Mouse (Mus musculus): ENCODE results near the gene Ehd2. TPM values are rescaled to one million over a fixed set of nuclear protein-coding genes. Genes with fewer than 3 reads are reported as not detected.

The Ehd2 gene
- 6.5 and 6.9 TPM in 2 replicates for polyA plus RNA-seq (2015; fragmentation: Nextera tagmentation; extraction: Ambion mirVana)

- Histone ChIP-seq H3K4me1 (replicated peaks) (peaks cover 14% of the 10 kb centered on the region), H3K36me3 (peaks cover 16% of the 10 kb centered on the region), H3K4me2 (peak within 1 kb of the TSS; percentile 55), H3K27me3 (no peaks in the 10 kb centered on the region), H3K9me3 (no peaks in the 10 kb centered on the region), H3K9ac (no peak within 1 kb of the TSS), H3K27ac (replicated peaks) (no peak within 1 kb of the TSS), H3K4me3 (peak within 1 kb of the TSS; percentile 34)
- ATAC-seq (ENCODE audit: low FRiP score, low read depth) = peak; percentile 65; the same call in 1 of the 2 replicates
- WGBS = 0% methylated on average over 22 of the region's 22 CpGs
Measured at GRCm38 (mm10) chr7:15967312-15967711, at the start of gene Ehd2. Ehd2 (minus strand) TSS chr7:15967567.

- 88% methylated on average over 5 of the region's 5 CpGs for WGBS
- ATAC-seq (ENCODE audit: low FRiP score, low read depth) = no peak
- Histone ChIP-seq H3K9ac (no peak overlapping the region), H3K4me1 (replicated peaks) (no peaks in the 10 kb centered on the region), H3K36me3 (no peaks in the 10 kb centered on the region), H3K27ac (replicated peaks) (no peak overlapping the region), H3K27me3 (no peaks in the 10 kb centered on the region), H3K4me2 (no peak overlapping the region), H3K4me3 (no peak overlapping the region), H3K9me3 (no peaks in the 10 kb centered on the region)
Measured at GRCm38 (mm10) chr7:16015384-16015783, 48.0 kb upstream of the Ehd2 start.

- Histone ChIP-seq H3K9ac (no peak overlapping the region), H3K4me2 (no peak overlapping the region), H3K27me3 (no peaks in the 10 kb centered on the region), H3K4me3 (no peak overlapping the region), H3K4me1 (replicated peaks) (0 out of 2 replicates have a peak, but pooled peaks cover 3% of the 10 kb centered on the region), H3K9me3 (no peaks in the 10 kb centered on the region), H3K27ac (replicated peaks) (no peak overlapping the region), H3K36me3 (no peaks in the 10 kb centered on the region)
- 84% methylated on average over 8 of the region's 8 CpGs for WGBS
- ATAC-seq (ENCODE audit: low FRiP score, low read depth) = no peak
Measured at GRCm38 (mm10) chr7:16014521-16015175, 47.3 kb upstream of the Ehd2 start.

GRCm38 (mm10) chr7:16013722-16014275, 46.4 kb upstream of the Ehd2 start:
- Histone ChIP-seq H3K9ac (no peak overlapping the region), H3K27ac (replicated peaks) (no peak overlapping the region), H3K27me3 (no peaks in the 10 kb centered on the region), H3K4me3 (no peak overlapping the region), H3K9me3 (no peaks in the 10 kb centered on the region), H3K4me1 (replicated peaks) (0 out of 2 replicates have a peak, but pooled peaks cover 3% of the 10 kb centered on the region), H3K4me2 (no peak overlapping the region), H3K36me3 (no peaks in the 10 kb centered on the region)
- ATAC-seq (ENCODE audit: low FRiP score, low read depth) = no peak
- 91% methylated on average over 5 of the region's 5 CpGs for WGBS

- no peak overlapping the region for H3K4me2 ChIP-seq
- H3K9ac ChIP-seq = no peak overlapping the region
- no peaks in the 10 kb centered on the region for H3K27me3 ChIP-seq
- 80% methylated on average over 11 of the region's 11 CpGs for WGBS
- 0 out of 2 replicates have a peak, but pooled peaks cover 3% of the 10 kb centered on the region for H3K4me1 ChIP-seq (replicated peaks)
- ATAC-seq (ENCODE audit: low FRiP score, low read depth) = no peak
- H3K27ac ChIP-seq (replicated peaks) = no peak overlapping the region
- H3K36me3 ChIP-seq = no peaks in the 10 kb centered on the region
- no peak overlapping the region for H3K4me3 ChIP-seq
- H3K9me3 ChIP-seq = no peaks in the 10 kb centered on the region
Measured at GRCm38 (mm10) chr7:16012576-16013263, 45.4 kb upstream of the Ehd2 start.

GRCm38 (mm10) chr7:16011418-16012085, 44.2 kb upstream of the Ehd2 start:
- H3K4me2 ChIP-seq = no peak overlapping the region
- 90% methylated on average over 7 of the region's 7 CpGs for WGBS
- H3K27me3 ChIP-seq = no peaks in the 10 kb centered on the region
- H3K9ac ChIP-seq = no peak overlapping the region
- no peak overlapping the region for H3K4me3 ChIP-seq
- H3K9me3 ChIP-seq = no peaks in the 10 kb centered on the region
- H3K36me3 ChIP-seq = no peaks in the 10 kb centered on the region
- no peak overlapping the region for H3K27ac ChIP-seq (replicated peaks)
- 0 out of 2 replicates have a peak, but pooled peaks cover 3% of the 10 kb centered on the region for H3K4me1 ChIP-seq (replicated peaks)
- no peak for ATAC-seq (ENCODE audit: low FRiP score, low read depth)

- Histone ChIP-seq H3K9me3 (no peaks in the 10 kb centered on the region), H3K36me3 (no peaks in the 10 kb centered on the region), H3K27ac (replicated peaks) (no peak overlapping the region), H3K27me3 (no peaks in the 10 kb centered on the region), H3K4me1 (replicated peaks) (0 out of 2 replicates have a peak, but pooled peaks cover 3% of the 10 kb centered on the region), H3K4me2 (no peak overlapping the region), H3K9ac (no peak overlapping the region), H3K4me3 (no peak overlapping the region)
- ATAC-seq (ENCODE audit: low FRiP score, low read depth) = no peak
- 87% methylated on average over 5 of the region's 5 CpGs for WGBS
Measured at GRCm38 (mm10) chr7:16010649-16011048, 43.3 kb upstream of the Ehd2 start.

GRCm38 (mm10) chr7:16009636-16010035, 42.3 kb upstream of the Ehd2 start:
- H3K27ac ChIP-seq (replicated peaks) = no peak overlapping the region
- no peak for ATAC-seq (ENCODE audit: low FRiP score, low read depth)
- H3K4me2 ChIP-seq = no peak overlapping the region
- H3K4me3 ChIP-seq = no peak overlapping the region
- no peaks in the 10 kb centered on the region for H3K9me3 ChIP-seq
- 0 out of 2 replicates have a peak, but pooled peaks cover 3% of the 10 kb centered on the region for H3K4me1 ChIP-seq (replicated peaks)
- WGBS = 87% methylated on average over 7 of the region's 7 CpGs
- no peaks in the 10 kb centered on the region for H3K36me3 ChIP-seq
- H3K9ac ChIP-seq = no peak overlapping the region
- no peaks in the 10 kb centered on the region for H3K27me3 ChIP-seq

GRCm38 (mm10) chr7:16005020-16005419, 37.7 kb upstream of the Ehd2 start:
- no peak overlapping the region for H3K27ac ChIP-seq (replicated peaks)
- ATAC-seq (ENCODE audit: low FRiP score, low read depth) = peak; percentile 33; the same call in 1 of the 2 replicates
- no peaks in the 10 kb centered on the region for H3K36me3 ChIP-seq
- no peaks in the 10 kb centered on the region for H3K9me3 ChIP-seq
- 75% methylated on average over 3 of the region's 3 CpGs for WGBS
- H3K4me1 ChIP-seq (replicated peaks) = peaks cover under 1% of the 10 kb centered on the region; the same call in 1 of the 2 replicates
- H3K27me3 ChIP-seq = no peaks in the 10 kb centered on the region
- no peak overlapping the region for H3K9ac ChIP-seq
- no peak overlapping the region for H3K4me2 ChIP-seq
- H3K4me3 ChIP-seq = no peak overlapping the region

GRCm38 (mm10) chr7:16004177-16004856, 37.0 kb upstream of the Ehd2 start:
- H3K4me2 ChIP-seq = no peak overlapping the region
- no peak overlapping the region for H3K9ac ChIP-seq
- no peak overlapping the region for H3K27ac ChIP-seq (replicated peaks)
- no peak overlapping the region for H3K4me3 ChIP-seq
- ATAC-seq (ENCODE audit: low FRiP score, low read depth) = no peak
- no peaks in the 10 kb centered on the region for H3K9me3 ChIP-seq
- no peaks in the 10 kb centered on the region for H3K27me3 ChIP-seq
- WGBS = 36% methylated on average over 12 of the region's 12 CpGs
- H3K4me1 ChIP-seq (replicated peaks) = no peaks in the 10 kb centered on the region; the same call in 1 of the 2 replicates
- no peaks in the 10 kb centered on the region for H3K36me3 ChIP-seq

GRCm38 (mm10) chr7:16003032-16003431, 35.7 kb upstream of the Ehd2 start:
- H3K36me3 ChIP-seq = no peaks in the 10 kb centered on the region
- H3K4me2 ChIP-seq = no peak overlapping the region
- 89% methylated on average over 4 of the region's 4 CpGs for WGBS
- no peaks in the 10 kb centered on the region for H3K9me3 ChIP-seq
- H3K4me1 ChIP-seq (replicated peaks) = no peaks in the 10 kb centered on the region; the same call in 1 of the 2 replicates
- H3K27ac ChIP-seq (replicated peaks) = no peak overlapping the region
- no peak overlapping the region for H3K9ac ChIP-seq
- H3K27me3 ChIP-seq = no peaks in the 10 kb centered on the region
- no peak overlapping the region for H3K4me3 ChIP-seq
- ATAC-seq (ENCODE audit: low FRiP score, low read depth) = no peak

All from hindbrain, embryonic 15.5 days (tissue).